Mouse (Mus musculus) testis, adult 2 months (tissue): Measurements from ENCODE around the gene Gm826. TPM values are rescaled to one million over a fixed set of nuclear protein-coding genes. Genes with fewer than 3 reads are reported as not detected.

Experiments used
- H3K27ac ChIP-seq: fragments of 200-500 bp; 2 replicates; pipeline ENCODE4 v1.5.1; 2012; ENCODE audit warnings: low read depth, low read length; ENCODE audit not compliant: control insufficient read depth, insufficient read depth
- H3K27me3 ChIP-seq: fragments of 200-500 bp; 2 replicates; pipeline ENCODE4 v1.6.1; 2012; ENCODE audit warnings: mild to moderate bottlenecking, low read length, moderate library complexity; ENCODE audit not compliant: control insufficient read depth, insufficient read depth
- H3K36me3 ChIP-seq: fragments of 200-500 bp; 2 replicates; pipeline ENCODE4 v1.6.1; 2012; ENCODE audit warnings: mild to moderate bottlenecking, low read length; ENCODE audit not compliant: control insufficient read depth, insufficient read depth
- H3K4me1 ChIP-seq: fragments of 200-500 bp; 2 replicates; pipeline ENCODE4 v1.6.1; 2012; ENCODE audit warnings: low read length; ENCODE audit not compliant: control insufficient read depth, insufficient read depth
- H3K4me3 ChIP-seq: fragments of 200-500 bp; 2 replicates; pipeline ENCODE4 v1.5.1; 2012; ENCODE audit warnings: low read depth, mild to moderate bottlenecking, low read length, moderate library complexity, mixed read lengths; ENCODE audit not compliant: control insufficient read depth
- CTCF ChIP-seq: fragments of 200-500 bp; IDR thresholded peaks from 2 replicates; pipeline ENCODE4 v1.5.1; 2012; ENCODE audit warnings: low read depth, mild to moderate bottlenecking, inconsistent platforms, low read length, moderate library complexity; ENCODE audit not compliant: control insufficient read depth, insufficient read depth, insufficient replicate concordance
- POLR2A ChIP-seq: fragments of 200-500 bp; IDR thresholded peaks from 2 replicates; pipeline ENCODE4 v1.6.1; 2012; ENCODE audit warnings: low read depth, mild to moderate bottlenecking, inconsistent platforms, low read length, moderate library complexity; ENCODE audit not compliant: control insufficient read depth
- polyA plus RNA-seq: library from polyadenylated mRNA; depleted of rRNA; stranded (reverse); fragments of >200 nt; gene quantifications from 2 replicates; pipeline ENCODE4 v1.2.3, GENCODE M21; 2012; rRNA removed

Gene Gm826
- polyA plus RNA-seq, 1 experiment, result 0.31 TPM

GRCm38 (mm10) chr2:160267828-160268453 lies 66.0 kb downstream of the Gm826 start:
- TF ChIP-seq CTCF (no peak), POLR2A (no peak)
- H3K27me3 ChIP-seq, result no peaks in the 10 kb centered on the region
- H3K4me1 ChIP-seq, result no peaks in the 10 kb centered on the region
- no peak overlapping the region for H3K27ac ChIP-seq
- no peak overlapping the region for H3K4me3 ChIP-seq
- no peaks in the 10 kb centered on the region for H3K36me3 ChIP-seq

- Histone ChIP-seq H3K27ac (no peak overlapping the region), H3K4me3 (no peak overlapping the region)
- TF ChIP-seq CTCF (no peak), POLR2A (no peak)
Measured at GRCm38 (mm10) chr2:160263861-160264260, 70.1 kb downstream of the Gm826 start.

GRCm38 (mm10) chr2:160261538-160261937 lies 72.4 kb downstream of the Gm826 start:
- Histone ChIP-seq H3K27ac (no peak overlapping the region), H3K36me3 (no peaks in the 10 kb centered on the region), H3K27me3 (no peaks in the 10 kb centered on the region), H3K4me3 (no peak overlapping the region), H3K4me1 (no peaks in the 10 kb centered on the region)
- TF ChIP-seq POLR2A (no peak), CTCF (no peak)

More at GRCm38 (mm10) chr2:160263861-160264260, 70.1 kb downstream of the Gm826 start:
- no peaks in the 10 kb centered on the region for H3K27me3 ChIP-seq
- H3K36me3 ChIP-seq, result no peaks in the 10 kb centered on the region
- no peaks in the 10 kb centered on the region for H3K4me1 ChIP-seq

Other genes with a start within 250 kb of the Gm826 start
- gene Mafb, start 32.9 kb upstream of the Gm826 start, polyA plus RNA-seq, result 2.6 and 3.5 TPM in 2 replicates